Mouse (Mus musculus): Measurements from ENCODE around the gene Ralgapb. TPM values are rescaled to one million over a fixed set of nuclear protein-coding genes. Genes with fewer than 3 reads are reported as not detected.

The Ralgapb gene
- polyA plus RNA-seq, 1 experiment, result 43.8 TPM

DNA sequence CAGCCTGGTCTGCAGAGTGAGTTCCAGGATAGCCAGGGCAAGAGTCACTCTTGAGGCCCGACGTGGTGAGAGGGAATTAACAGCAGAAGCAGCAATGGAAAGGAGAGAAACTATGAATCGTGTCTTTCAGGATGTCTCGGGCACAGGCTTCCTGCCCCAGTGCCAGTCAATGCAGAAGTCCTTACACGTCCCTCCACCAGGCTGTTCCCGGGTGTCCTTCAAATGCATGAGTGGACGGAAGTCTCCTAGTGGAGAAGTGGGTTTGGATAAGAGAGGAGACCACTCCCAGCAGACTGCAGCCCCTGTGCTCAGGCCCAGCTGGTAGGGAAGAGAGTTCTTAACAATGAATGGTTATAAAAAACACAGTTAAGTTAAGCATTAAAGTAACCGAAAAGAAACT is 41.3 kb upstream of the Ralgapb start:
- TF ChIP-seq POLR2A (IDR thresholded peaks at IDR 0.05; ENCODE audit: control insufficient read depth, extremely low read depth, insufficient read depth, low read length, poor library complexity), result no peak
- no peak for TF ChIP-seq CTCF (IDR thresholded peaks at IDR 0.05; ENCODE audit: borderline replicate concordance, control insufficient read depth, extremely low read depth, insufficient read depth, low read length, poor library complexity)
- no peak overlapping the region for H3K4me3 ChIP-seq (ENCODE audit: control insufficient read depth, insufficient read depth, low read length)
- DNase-seq, result no peak
- 95% methylated on average over 8 of the region's 8 CpGs for WGBS
- no peaks in the 10 kb centered on the region for H3K27me3 ChIP-seq (ENCODE audit: control insufficient read depth, insufficient read depth, low read length)
- H3K4me1 ChIP-seq (replicated peaks; ENCODE audit: control insufficient read depth, insufficient read depth, low read length), result no peaks in the 10 kb centered on the region
- no peaks in the 10 kb centered on the region for H3K36me3 ChIP-seq (ENCODE audit: control insufficient read depth, insufficient read depth, low read length)
- no peak overlapping the region for H3K27ac ChIP-seq (ENCODE audit: control insufficient read depth, insufficient read depth, low read length)

DNA sequence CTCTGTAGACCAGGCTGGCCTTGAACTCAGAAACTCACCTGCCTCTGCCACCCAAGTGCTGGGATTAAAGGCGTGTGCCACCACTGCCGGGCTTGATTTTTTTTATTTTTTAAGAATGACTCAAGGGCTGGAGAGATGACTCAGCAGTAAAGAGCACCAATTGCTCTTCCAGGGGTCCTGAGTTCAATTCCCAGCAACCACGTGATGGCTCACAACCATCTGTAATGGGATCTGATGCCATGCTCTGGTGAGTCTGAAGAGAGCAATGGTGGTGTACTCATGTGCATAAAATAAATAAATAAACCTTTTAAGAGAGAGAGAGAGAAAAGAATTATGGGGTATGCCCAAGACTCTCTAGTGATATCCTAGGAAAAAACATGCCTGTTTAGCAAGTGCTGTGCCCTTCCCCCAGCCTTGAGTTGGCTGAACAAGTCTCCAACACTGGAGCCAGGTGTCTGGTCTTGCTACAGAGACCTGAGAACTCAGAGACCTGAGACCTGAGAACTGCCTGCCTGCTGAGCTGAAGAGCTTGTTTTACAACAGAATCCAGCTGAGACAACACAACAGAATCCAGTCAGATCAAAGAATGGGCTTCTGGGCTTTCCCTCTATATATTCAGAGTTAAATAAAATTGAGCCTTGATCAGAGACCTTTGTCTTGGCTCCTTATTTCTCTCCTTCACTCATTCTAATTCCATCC is 40.0 kb upstream of the Ralgapb start:
- no peaks in the 10 kb centered on the region for H3K36me3 ChIP-seq (ENCODE audit: control insufficient read depth, insufficient read depth, low read length)
- H3K4me3 ChIP-seq (ENCODE audit: control insufficient read depth, insufficient read depth, low read length), result no peak overlapping the region
- no peak for TF ChIP-seq POLR2A (IDR thresholded peaks at IDR 0.05; ENCODE audit: control insufficient read depth, extremely low read depth, insufficient read depth, low read length, poor library complexity)
- TF ChIP-seq CTCF (IDR thresholded peaks at IDR 0.05; ENCODE audit: borderline replicate concordance, control insufficient read depth, extremely low read depth, insufficient read depth, low read length, poor library complexity), result no peak
- no peak for DNase-seq
- H3K4me1 ChIP-seq (replicated peaks; ENCODE audit: control insufficient read depth, insufficient read depth, low read length), result no peaks in the 10 kb centered on the region
- H3K27me3 ChIP-seq (ENCODE audit: control insufficient read depth, insufficient read depth, low read length), result no peaks in the 10 kb centered on the region
- no peak overlapping the region for H3K27ac ChIP-seq (ENCODE audit: control insufficient read depth, insufficient read depth, low read length)
- 90% methylated on average over 3 of the region's 3 CpGs for WGBS

DNA sequence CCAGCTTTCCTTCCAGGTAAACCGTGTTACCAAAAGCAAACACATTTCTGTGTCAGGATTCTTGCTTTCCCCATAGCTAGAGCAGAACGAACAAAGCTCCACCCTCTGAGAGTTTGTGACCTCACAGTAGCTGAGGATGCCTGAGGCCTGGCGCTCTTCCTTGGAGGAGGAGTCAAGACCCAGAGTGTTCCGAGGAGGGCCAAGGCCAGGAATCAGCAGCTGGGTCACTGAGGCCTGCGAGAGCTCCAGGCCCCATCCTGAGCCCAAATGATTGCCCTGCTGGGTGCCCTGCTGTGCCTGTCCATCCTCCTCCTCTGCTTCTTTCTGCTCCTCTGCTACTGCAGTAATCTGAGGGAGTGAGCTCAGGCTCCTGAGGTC is 39.5 kb upstream of the Ralgapb start:
- no peaks in the 10 kb centered on the region for H3K4me1 ChIP-seq (replicated peaks; ENCODE audit: control insufficient read depth, insufficient read depth, low read length)
- H3K27me3 ChIP-seq (ENCODE audit: control insufficient read depth, insufficient read depth, low read length), result no peaks in the 10 kb centered on the region
- no peak overlapping the region for H3K4me3 ChIP-seq (ENCODE audit: control insufficient read depth, insufficient read depth, low read length)
- no peak for DNase-seq
- H3K27ac ChIP-seq (ENCODE audit: control insufficient read depth, insufficient read depth, low read length), result no peak overlapping the region
- TF ChIP-seq POLR2A (IDR thresholded peaks at IDR 0.05; ENCODE audit: control insufficient read depth, extremely low read depth, insufficient read depth, low read length, poor library complexity), result no peak
- no peak for TF ChIP-seq CTCF (IDR thresholded peaks at IDR 0.05; ENCODE audit: borderline replicate concordance, control insufficient read depth, extremely low read depth, insufficient read depth, low read length, poor library complexity)
- WGBS, result 86% methylated on average over 5 of the region's 5 CpGs
- H3K36me3 ChIP-seq (ENCODE audit: control insufficient read depth, insufficient read depth, low read length), result no peaks in the 10 kb centered on the region

DNA sequence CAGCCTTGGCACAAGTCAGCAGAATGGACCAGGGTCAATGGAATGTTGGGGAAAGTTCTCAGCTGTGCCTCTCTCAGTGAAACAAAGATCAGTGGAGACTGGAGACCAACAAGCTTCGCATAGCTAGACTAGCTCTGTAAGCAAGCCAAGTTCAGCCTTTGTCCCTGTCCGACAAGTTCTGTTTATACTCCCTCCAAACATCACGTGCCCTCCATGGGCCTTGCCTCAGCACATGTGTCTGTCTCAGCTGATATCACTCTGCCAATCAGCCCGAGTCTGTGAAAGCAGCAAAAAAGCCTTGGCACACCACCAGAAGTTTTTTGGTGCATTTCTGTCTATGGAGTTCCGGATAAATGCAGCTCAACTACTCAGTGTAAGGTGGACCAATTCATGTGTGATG is 36.6 kb upstream of the Ralgapb start:
- DNase-seq, result no peak
- H3K4me3 ChIP-seq (ENCODE audit: control insufficient read depth, insufficient read depth, low read length), result no peak overlapping the region
- WGBS, result 86% methylated on average over 5 of the region's 5 CpGs
- no peaks in the 10 kb centered on the region for H3K4me1 ChIP-seq (replicated peaks; ENCODE audit: control insufficient read depth, insufficient read depth, low read length)
- H3K27me3 ChIP-seq (ENCODE audit: control insufficient read depth, insufficient read depth, low read length), result peaks cover 4% of the 10 kb centered on the region
- no peaks in the 10 kb centered on the region for H3K36me3 ChIP-seq (ENCODE audit: control insufficient read depth, insufficient read depth, low read length)
- no peak overlapping the region for H3K27ac ChIP-seq (ENCODE audit: control insufficient read depth, insufficient read depth, low read length)
- no peak for TF ChIP-seq CTCF (IDR thresholded peaks at IDR 0.05; ENCODE audit: borderline replicate concordance, control insufficient read depth, extremely low read depth, insufficient read depth, low read length, poor library complexity)
- TF ChIP-seq POLR2A (IDR thresholded peaks at IDR 0.05; ENCODE audit: control insufficient read depth, extremely low read depth, insufficient read depth, low read length, poor library complexity), result no peak

DNA sequence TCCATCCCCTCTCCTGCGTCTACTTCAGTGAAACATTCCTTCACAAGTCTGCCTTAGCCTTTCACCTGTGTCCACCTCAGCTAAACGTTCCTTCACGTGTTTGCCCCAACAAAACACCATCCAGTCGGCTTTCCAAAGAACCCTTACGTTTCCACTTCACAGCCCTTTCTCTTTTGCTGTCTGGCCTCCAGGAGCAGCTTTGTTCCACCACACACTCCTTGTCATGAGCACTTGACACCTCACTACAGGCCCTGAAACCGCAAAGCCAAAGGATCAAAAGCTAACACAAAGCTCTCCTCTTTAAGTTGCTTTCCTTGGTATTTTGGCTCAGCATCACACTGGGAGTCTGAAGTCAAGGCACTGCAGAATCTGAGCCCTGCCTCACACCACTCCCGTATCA is 36.1 kb upstream of the Ralgapb start:
- Histone ChIP-seq H3K4me3 (ENCODE audit: control insufficient read depth, insufficient read depth, low read length) (no peak overlapping the region), H3K36me3 (ENCODE audit: control insufficient read depth, insufficient read depth, low read length) (no peaks in the 10 kb centered on the region), H3K27me3 (ENCODE audit: control insufficient read depth, insufficient read depth, low read length) (peaks cover 4% of the 10 kb centered on the region), H3K27ac (ENCODE audit: control insufficient read depth, insufficient read depth, low read length) (no peak overlapping the region), H3K4me1 (replicated peaks; ENCODE audit: control insufficient read depth, insufficient read depth, low read length) (no peaks in the 10 kb centered on the region)
- no peak for TF ChIP-seq CTCF (IDR thresholded peaks at IDR 0.05; ENCODE audit: borderline replicate concordance, control insufficient read depth, extremely low read depth, insufficient read depth, low read length, poor library complexity)
- 86% methylated on average over 7 of the region's 7 CpGs for WGBS
- no peak for DNase-seq

DNA sequence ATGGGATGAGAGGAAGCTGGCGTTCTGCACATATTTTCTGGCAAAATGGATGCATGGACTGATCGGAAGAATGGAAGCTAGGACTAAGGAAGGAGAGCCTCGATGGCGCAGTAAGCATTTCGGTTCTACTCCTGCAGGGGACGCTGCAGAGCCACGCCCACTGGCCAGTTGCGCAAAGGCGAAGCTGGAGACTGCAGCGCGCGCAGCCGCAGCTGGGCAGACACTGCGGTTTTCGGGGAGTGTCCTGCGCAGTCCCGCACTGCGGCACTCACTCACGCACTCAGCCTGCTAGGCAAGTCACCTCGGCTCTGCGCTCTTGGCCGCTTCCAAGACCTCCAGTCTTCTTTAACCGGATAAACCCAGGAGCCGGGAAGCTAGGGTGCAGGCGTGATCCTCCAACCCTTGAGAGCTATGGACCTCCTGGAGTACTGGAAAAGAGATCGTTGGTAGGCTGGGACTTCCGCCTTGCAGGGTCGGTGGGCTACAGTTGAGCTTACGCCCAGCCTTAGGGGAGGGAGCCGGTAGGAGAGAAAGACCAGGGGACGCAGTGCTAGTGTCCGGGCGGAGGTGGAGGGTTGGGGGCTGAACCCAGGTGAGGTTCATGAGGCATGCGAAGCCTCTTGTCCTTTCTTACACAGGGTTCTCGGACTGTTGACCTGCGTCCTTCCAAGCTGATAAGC is 34.1 kb upstream of the Ralgapb start, which contains the start of gene Snhg11:
Snhg11 (plus strand) TSS at position 196 of the 680 bp plus-strand sequence.
- DNase-seq, result no peak
- H3K36me3 ChIP-seq (ENCODE audit: control insufficient read depth, insufficient read depth, low read length), result no peaks in the 10 kb centered on the region
- no peaks in the 10 kb centered on the region for H3K4me1 ChIP-seq (replicated peaks; ENCODE audit: control insufficient read depth, insufficient read depth, low read length)
- no peak within 1 kb of the TSS for H3K27ac ChIP-seq (ENCODE audit: control insufficient read depth, insufficient read depth, low read length)
- 14% methylated on average over 36 of the region's 36 CpGs for WGBS
- no peak within 1 kb of the TSS for H3K4me3 ChIP-seq (ENCODE audit: control insufficient read depth, insufficient read depth, low read length)
- TF ChIP-seq CTCF (IDR thresholded peaks at IDR 0.05; ENCODE audit: borderline replicate concordance, control insufficient read depth, extremely low read depth, insufficient read depth, low read length, poor library complexity), result no peak
- TF ChIP-seq POLR2A (IDR thresholded peaks at IDR 0.05; ENCODE audit: control insufficient read depth, extremely low read depth, insufficient read depth, low read length, poor library complexity), result no peak
- peaks cover 4% of the 10 kb centered on the region for H3K27me3 ChIP-seq (ENCODE audit: control insufficient read depth, insufficient read depth, low read length)
